Mouse (Mus musculus): ENCODE measurements around the gene Gm9125.
"Not testable (repeated sequence)": the region's sequence is repeated elsewhere in the genome, so short reads cannot be mapped to it uniquely, and the experiment has no call there.

Gene Gm9125

GRCm38 (mm10) chr3:94054785-94055184, at the start of gene Gm9125:
Gene Gm9125, minus strand, starts transcription at chr3:94054885.
- not testable (repeated sequence) for DNase-seq

GRCm38 (mm10) chr3:94072544-94072943, 17.9 kb upstream of the Gm9125 start, which contains the start of gene Gm10697:
Gene Gm10697, minus strand, starts transcription at chr3:94072644.
- not testable (repeated sequence) for DNase-seq

- not testable (repeated sequence) for DNase-seq
Measured at GRCm38 (mm10) chr3:94049566-94050121, 5.0 kb downstream of the Gm9125 start.

- not testable (repeated sequence) for DNase-seq
Measured at GRCm38 (mm10) chr3:94038241-94038640, 16.4 kb downstream of the Gm9125 start.

- DNase-seq = not testable (repeated sequence)
Measured at GRCm38 (mm10) chr3:94034400-94034799, 20.3 kb downstream of the Gm9125 start.

All from thymus, postnatal 4 days (tissue).